Mouse (Mus musculus) spleen, adult 2 months (tissue): ENCODE measurements around the gene Trim72.

Experiments used
- CTCF ChIP-seq: fragments of 200-500 bp; IDR thresholded peaks from 2 replicates; pipeline ENCODE4 v1.5.1; 2011; ENCODE audit warnings: mild to moderate bottlenecking, inconsistent platforms; ENCODE audit not compliant: insufficient read depth, insufficient read length, insufficient replicate concordance; ENCODE audit errors: extremely low read depth
- POLR2A ChIP-seq: fragments of 200-500 bp; IDR thresholded peaks from 2 replicates; pipeline ENCODE4 v1.6.1; 2011; ENCODE audit warnings: low read depth, low read length, inconsistent platforms

GRCm38 (mm10) chr7:127988904-127989303 is 14.8 kb upstream of the Trim72 start:
- TF ChIP-seq CTCF (no peak), POLR2A (no peak)
